Mouse (Mus musculus) liver, adult 2 months (tissue): ENCODE data around the gene Gm10959. TPM values are rescaled to one million over a fixed set of nuclear protein-coding genes. Genes with fewer than 3 reads are reported as not detected.
A peak's percentile ranks its signal among the peaks of the same experiment; 100 is the strongest.

Experiments used
- DNase-seq: peaks from one replicate; pipeline ENCODE4 v3.0.0-alpha.2; 2011; ENCODE audit warnings: low read depth, low spot score; ENCODE audit errors: extremely low read depth
- H3K27ac ChIP-seq: fragments of 200-500 bp; replicated peaks from 2 replicates; pipeline ENCODE4 v1.5.1; 2012; ENCODE audit warnings: low read depth, mild to moderate bottlenecking, control low read depth, inconsistent platforms, low read length; ENCODE audit not compliant: insufficient read depth
- H3K27me3 ChIP-seq: fragments of 200-500 bp; 2 replicates; pipeline ENCODE4 v1.6.1; 2012; ENCODE audit warnings: mild to moderate bottlenecking, moderate library complexity, low read length, inconsistent platforms; ENCODE audit not compliant: control insufficient read depth, insufficient read depth
- H3K36me3 ChIP-seq: fragments of 200-500 bp; 2 replicates; pipeline ENCODE4 v1.6.1; 2012; ENCODE audit warnings: low read length, inconsistent platforms; ENCODE audit not compliant: control insufficient read depth, insufficient read depth
- H3K4me1 ChIP-seq: fragments of 200-500 bp; 2 replicates; pipeline ENCODE4 v1.6.1; 2011; ENCODE audit warnings: low read length; ENCODE audit not compliant: control insufficient read depth, insufficient read depth
- H3K4me3 ChIP-seq: fragments of 200-500 bp; 2 replicates; pipeline ENCODE4 v1.5.1; 2011; ENCODE audit warnings: low read depth, mild to moderate bottlenecking, control low read depth, low read length, moderate library complexity; ENCODE audit not compliant: insufficient read depth
- H3K79me2 ChIP-seq: fragments of 200-500 bp; 2 replicates; pipeline ENCODE4 v1.6.1; 2012; ENCODE audit warnings: inconsistent platforms, mild to moderate bottlenecking, low read length, moderate library complexity; ENCODE audit not compliant: control insufficient read depth, insufficient read depth
- H3K9ac ChIP-seq: fragments of 200-500 bp; 2 replicates; pipeline ENCODE4 v1.6.1; 2012; ENCODE audit warnings: low read depth, mild to moderate bottlenecking, control low read depth, inconsistent platforms, low read length
- CTCF ChIP-seq: fragments of 200-500 bp; IDR thresholded peaks from 2 replicates; pipeline ENCODE4 v1.5.1; 2011; ENCODE audit warnings: low read depth, low read length, control low read depth
- POLR2A ChIP-seq: fragments of 200-500 bp; IDR thresholded peaks from 2 replicates; pipeline ENCODE4 v1.6.1; 2011; ENCODE audit warnings: low read length, control low read depth; ENCODE audit not compliant: insufficient read depth; ENCODE audit errors: extremely low read depth
- WGBS: fragments of 180-500 bp; shearing (Covaris S2); methylation state at CpG from one replicate; pipeline ENCODE4 v1.1.7; 2018; 5-methylcytosine and 5-hydroxymethylcytosine counted together
- polyA plus RNA-seq: library from polyadenylated mRNA; depleted of rRNA; stranded (reverse); fragments of >200 nt; gene quantifications from 2 replicates; pipeline ENCODE4 v1.2.3, GENCODE M21; 2012
- total RNA-seq: library from RNA; depleted of rRNA; stranded (reverse); fragments of >200 nt; gene quantifications from 2 replicates; pipeline ENCODE4 v1.2.3, GENCODE M21; 2014

The Gm10959 gene
- total and polyA plus RNA-seq, 2 experiments: not detected

- no peak overlapping the region for H3K4me3 ChIP-seq
- 37% methylated on average over 12 of the region's 12 CpGs for whole genome bisulfite sequencing
- no peak overlapping the region for H3K27ac ChIP-seq
- H3K27me3 ChIP-seq: no peaks in the 10 kb centered on the region
- no peak for TF ChIP-seq POLR2A
- TF ChIP-seq CTCF: peak; percentile 69
- no peaks in the 10 kb centered on the region for H3K4me1 ChIP-seq
- no peaks in the 10 kb centered on the region for H3K79me2 ChIP-seq
- H3K36me3 ChIP-seq: no peaks in the 10 kb centered on the region
- no peak overlapping the region for H3K9ac ChIP-seq
- peak; percentile 56 for DNase-seq
These were observed 15.3 kb downstream of the Gm10959 start for GRCm38 (mm10) chr3:122903746-122904433.

DNA sequence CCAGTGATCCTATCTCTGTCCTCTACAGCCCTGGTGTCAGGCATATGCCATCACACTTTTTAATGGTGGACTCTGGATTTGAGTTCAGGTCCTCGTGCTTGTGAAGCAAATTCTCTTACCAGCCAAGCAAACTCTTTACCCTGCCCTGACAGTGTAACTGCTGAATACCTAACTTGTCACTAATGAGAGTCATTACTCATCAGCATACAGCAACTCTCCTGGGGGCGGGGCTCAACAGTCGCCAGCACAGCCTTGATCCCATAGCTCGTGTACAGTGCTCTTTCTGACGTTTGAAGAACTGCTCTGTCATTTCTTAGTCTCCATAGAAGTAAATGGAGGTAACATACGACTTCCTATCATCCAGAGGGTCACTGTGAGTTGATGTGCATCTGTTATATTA, 20.9 kb downstream of the Gm10959 start:
- TF ChIP-seq POLR2A (no peak), CTCF (no peak)
- DNase-seq: no peak
- H3K9ac ChIP-seq: no peak overlapping the region
- H3K79me2 ChIP-seq: no peaks in the 10 kb centered on the region
- no peak overlapping the region for H3K4me3 ChIP-seq
- H3K4me1 ChIP-seq: peaks cover 2% of the 10 kb centered on the region; the same call in 1 of the 2 replicates
- WGBS: 78% methylated on average over 6 of the region's 6 CpGs
- H3K27me3 ChIP-seq: no peaks in the 10 kb centered on the region
- no peaks in the 10 kb centered on the region; the same call in 1 of the 2 replicates for H3K36me3 ChIP-seq
- no peak overlapping the region for H3K27ac ChIP-seq

GRCm38 (mm10) chr3:122895189-122895731, 23.9 kb downstream of the Gm10959 start:
- H3K4me3 ChIP-seq: peak overlapping the region; percentile 28
- no peaks in the 10 kb centered on the region for H3K27me3 ChIP-seq
- peak overlapping the region; percentile 57 for H3K9ac ChIP-seq
- WGBS: 14% methylated on average over 11 of the region's 11 CpGs
- no peak for TF ChIP-seq POLR2A
- no peak for TF ChIP-seq CTCF
- no peaks in the 10 kb centered on the region for H3K79me2 ChIP-seq
- peak overlapping the region; percentile 76 for H3K27ac ChIP-seq
- peak; percentile 92 for DNase-seq
- H3K4me1 ChIP-seq: peaks cover 2% of the 10 kb centered on the region; the same call in 1 of the 2 replicates
- H3K36me3 ChIP-seq: no peaks in the 10 kb centered on the region; the same call in 1 of the 2 replicates

DNA sequence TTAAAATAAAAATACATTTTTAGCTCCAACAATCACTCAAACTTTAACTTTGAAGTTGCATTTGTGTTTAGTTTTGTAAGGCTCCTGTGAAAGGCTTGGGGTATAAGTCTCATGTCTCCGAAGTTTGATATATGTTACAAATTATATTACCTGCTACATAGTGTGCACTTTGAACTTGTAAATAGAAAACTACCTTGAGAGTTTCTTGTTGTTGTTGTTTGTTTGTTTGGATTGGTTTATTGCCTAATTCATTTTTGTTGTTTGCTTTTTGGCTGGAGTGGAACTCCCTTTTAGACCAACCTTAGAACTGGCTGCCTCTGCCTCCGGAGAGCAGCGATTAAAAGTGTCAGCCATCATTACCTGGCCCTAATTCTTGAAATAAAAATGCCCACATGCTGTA, 24.4 kb downstream of the Gm10959 start, which contains the start of gene Fabp2:
TSS of gene Fabp2 (plus strand) at position 301 of the 400 bp plus-strand sequence.
- Histone ChIP-seq H3K4me3 (peak within 1 kb of the TSS; percentile 28), H3K27me3 (no peaks in the 10 kb centered on the region), H3K9ac (peak within 1 kb of the TSS; percentile 57), H3K4me1 (peaks cover 2% of the 10 kb centered on the region; the same call in 1 of the 2 replicates), H3K36me3 (no peaks in the 10 kb centered on the region; the same call in 1 of the 2 replicates), H3K79me2 (no peaks in the 10 kb centered on the region), H3K27ac (peak within 1 kb of the TSS; percentile 76)
- DNase-seq: no peak
- TF ChIP-seq POLR2A (no peak), CTCF (no peak)
- 45% methylated on average over 3 of the region's 3 CpGs for WGBS

DNA sequence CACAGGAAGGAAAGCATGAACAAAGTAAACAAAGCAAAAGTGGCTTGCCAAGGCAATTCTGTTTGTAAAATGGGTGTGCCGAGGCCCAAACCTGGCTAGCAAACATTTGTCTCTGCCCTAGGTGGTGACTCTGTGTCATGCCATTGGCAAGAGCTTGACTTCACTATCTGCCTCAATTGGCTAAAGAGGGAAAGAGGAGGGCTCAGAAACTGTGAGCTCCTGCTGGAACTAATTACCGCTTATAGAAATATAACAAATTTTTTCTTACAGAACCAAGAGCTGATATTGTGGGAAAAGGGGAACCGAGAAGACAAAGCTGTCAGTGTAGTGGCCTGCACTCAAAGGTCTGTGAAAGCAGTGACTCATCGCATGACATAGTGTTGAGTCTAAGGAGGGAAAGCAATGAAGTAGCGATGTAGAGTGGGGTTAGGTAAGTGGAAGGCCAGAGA, 30.8 kb downstream of the Gm10959 start:
- 38% methylated on average over 5 of the region's 5 CpGs for WGBS
- peak; percentile 96 for DNase-seq
- H3K27ac ChIP-seq: peak overlapping the region; percentile 84
- TF ChIP-seq CTCF (no peak), POLR2A (no peak)
- no peak overlapping the region for H3K4me3 ChIP-seq
- H3K79me2 ChIP-seq: no peaks in the 10 kb centered on the region
- peaks cover 7% of the 10 kb centered on the region; the same call in 1 of the 2 replicates for H3K4me1 ChIP-seq
- no peaks in the 10 kb centered on the region for H3K36me3 ChIP-seq
- no peak overlapping the region for H3K9ac ChIP-seq
- H3K27me3 ChIP-seq: no peaks in the 10 kb centered on the region
